Mouse (Mus musculus): ENCODE results near the gene 4933402J07Rik. TPM values are rescaled to one million over a fixed set of nuclear protein-coding genes. Genes with fewer than 3 reads are reported as not detected.

The 4933402J07Rik gene
- polyA plus RNA-seq (2017; shearing (Covaris generic)) = not detected

GRCm38 (mm10) chr8:87563553-87563952 is at the start of gene 4933402J07Rik:
Gene 4933402J07Rik, plus strand, starts transcription at chr8:87563853.

Other genes with a start within 250 kb of the 4933402J07Rik start
- under 1 TPM; 0.14 to 0.36 TPM for gene Cbln1, start 91.2 kb upstream of the 4933402J07Rik start, polyA plus RNA-seq (2017; shearing (Covaris generic))